Comparison of ENCODE assay signal across 11 mouse cellular contexts in genomic region chr1:193125835-193126234, GRCm38 (mm10). TPM values are rescaled to one million over a fixed set of nuclear protein-coding genes. Genes with fewer than 3 reads are reported as not detected.
DNase-seq lines count a peak whose midpoint lies in the region; ATAC-seq and TF ChIP-seq lines count a peak whose summit lies in the region.
"Had no signal": no experiment of that assay in that cellular context is flagged by ENCODE, and none has a peak within 500 bp of the region (broad histone marks: within the 10 kb centered on the region; RNA-seq: fewer than 3 reads in every experiment).

No protein-coding gene starts in this region.

- TF ChIP-seq CTCF in intestine, postnatal 0 days (IDR thresholded peaks at IDR 0.05; ENCODE audit: low read depth) = peak; percentile 43
- TF ChIP-seq CTCF in liver, postnatal 0 days (IDR thresholded peaks at IDR 0.05; ENCODE audit: low read depth) = peak; percentile 33; the same call in 1 of the 2 replicates

- no peak overlapping the region for H3K9ac ChIP-seq in intestine, postnatal 0 days (ENCODE audit: low read depth, low read length)
- H3K9ac ChIP-seq in intestine, embryonic 15.5 days = no peak overlapping the region
- H3K9ac ChIP-seq in midbrain, embryonic 14.5 days (replicated peaks; ENCODE audit: low read length) = no peak overlapping the region
- no peak overlapping the region for H3K9ac ChIP-seq in midbrain, embryonic 13.5 days (replicated peaks)
- H3K9ac ChIP-seq in liver, postnatal 0 days (replicated peaks) = no peak overlapping the region

- 73% methylated on average over 4 of the region's 4 CpGs for WGBS in intestine, postnatal 0 days
- WGBS in intestine, embryonic 15.5 days = 71% methylated on average over 4 of the region's 4 CpGs
- 77% methylated on average over 4 of the region's 4 CpGs for WGBS in midbrain, embryonic 14.5 days
- 84% methylated on average over 4 of the region's 4 CpGs for WGBS in midbrain, embryonic 13.5 days
- WGBS in liver, postnatal 0 days (ENCODE audit: insufficient replicate concordance) = 74% methylated on average over 4 of the region's 4 CpGs

- H3K36me3 ChIP-seq in intestine, postnatal 0 days (ENCODE audit: control insufficient read depth, insufficient read depth) = peaks cover 55% of the 10 kb centered on the region
- peaks cover 30% of the 10 kb centered on the region for H3K36me3 ChIP-seq in intestine, embryonic 15.5 days
- peaks cover 60% of the 10 kb centered on the region for H3K36me3 ChIP-seq in midbrain, embryonic 14.5 days (ENCODE audit: control insufficient read depth, insufficient read depth, low read length)
- peaks cover 60% of the 10 kb centered on the region for H3K36me3 ChIP-seq in midbrain, embryonic 13.5 days
- peaks cover 45% of the 10 kb centered on the region for H3K36me3 ChIP-seq in liver, postnatal 0 days (replicated peaks; ENCODE audit: insufficient read depth, low read length)

- no peak for ATAC-seq in intestine, postnatal 0 days
- ATAC-seq in intestine, embryonic 15.5 days = no peak
- ATAC-seq in midbrain, embryonic 14.5 days (ENCODE audit: low FRiP score, low TSS enrichment) = no peak
- no peak for ATAC-seq in midbrain, embryonic 13.5 days
- no peak for ATAC-seq in liver, postnatal 0 days
- no peak for ATAC-seq in granulocyte monocyte progenitor cell, adult 5-6 weeks (replicated peaks; ENCODE audit: poor library complexity, severe bottlenecking)

- TF ChIP-seq EP300 in liver, postnatal 0 days (IDR thresholded peaks at IDR 0.05; ENCODE audit: low read depth) = no peak

- peak; percentile 65 for DNase-seq in midbrain, embryonic 14.5 days
- peak; percentile 47 for DNase-seq in MN1 (ENCODE audit: low spot score)
- DNase-seq in liver, postnatal 0 days = no peak
- DNase-seq in spleen, postnatal 10 days (ENCODE audit: low spot score in 2 of 2) = no peak
- DNase-seq: adrenal gland, adult 8-10 months; heart, postnatal 36 days had no signal

- no peaks in the 10 kb centered on the region for H3K4me1 ChIP-seq in intestine, postnatal 0 days (replicated peaks; ENCODE audit: control insufficient read depth, insufficient read depth, low read length)
- H3K4me1 ChIP-seq in intestine, embryonic 15.5 days (replicated peaks) = peaks cover 8% of the 10 kb centered on the region; the same call in 1 of the 2 replicates
- H3K4me1 ChIP-seq in midbrain, embryonic 14.5 days (ENCODE audit: control insufficient read depth, insufficient read depth, low read length) = peaks cover 10% of the 10 kb centered on the region
- H3K4me1 ChIP-seq in midbrain, embryonic 13.5 days (replicated peaks) = peaks cover 15% of the 10 kb centered on the region
- 0 out of 2 replicates have a peak, but pooled peaks cover 7% of the 10 kb centered on the region for H3K4me1 ChIP-seq in liver, postnatal 0 days (ENCODE audit: insufficient read depth)

- no peak overlapping the region for H3K27ac ChIP-seq in intestine, postnatal 0 days (ENCODE audit: low read depth, low read length)
- H3K27ac ChIP-seq in intestine, embryonic 15.5 days = no peak overlapping the region
- no peak overlapping the region for H3K27ac ChIP-seq in midbrain, embryonic 14.5 days (replicated peaks; ENCODE audit: low read depth, low read length)
- H3K27ac ChIP-seq in midbrain, embryonic 13.5 days = no peak overlapping the region
- no peak overlapping the region for H3K27ac ChIP-seq in liver, postnatal 0 days (ENCODE audit: low read depth)

- no peak overlapping the region for H3K4me3 ChIP-seq in intestine, postnatal 0 days (ENCODE audit: low read depth, low read length)
- no peak overlapping the region for H3K4me3 ChIP-seq in intestine, embryonic 15.5 days (replicated peaks)
- no peak overlapping the region for H3K4me3 ChIP-seq in midbrain, embryonic 14.5 days (replicated peaks; ENCODE audit: low read depth, low read length)
- no peak overlapping the region for H3K4me3 ChIP-seq in midbrain, embryonic 13.5 days (replicated peaks)
- H3K4me3 ChIP-seq in liver, postnatal 0 days (ENCODE audit: low read depth, low read length) = no peak overlapping the region
- H3K4me3 ChIP-seq: megakaryocyte, embryonic 14.5 days had no signal

- no peaks in the 10 kb centered on the region for H3K27me3 ChIP-seq in intestine, postnatal 0 days (replicated peaks; ENCODE audit: control insufficient read depth, insufficient read depth, low read length)
- no peaks in the 10 kb centered on the region for H3K27me3 ChIP-seq in intestine, embryonic 15.5 days (replicated peaks)
- H3K27me3 ChIP-seq in midbrain, embryonic 14.5 days (ENCODE audit: control insufficient read depth, insufficient read depth, low read length) = no peaks in the 10 kb centered on the region
- no peaks in the 10 kb centered on the region for H3K27me3 ChIP-seq in midbrain, embryonic 13.5 days
- H3K27me3 ChIP-seq in liver, postnatal 0 days (ENCODE audit: insufficient read depth, low read length) = no peaks in the 10 kb centered on the region
- H3K27me3 ChIP-seq: megakaryocyte, embryonic 14.5 days had no signal

- no peak overlapping the region for H3K4me2 ChIP-seq in intestine, postnatal 0 days (replicated peaks; ENCODE audit: low read depth)
- H3K4me2 ChIP-seq in intestine, embryonic 15.5 days (replicated peaks) = no peak overlapping the region
- H3K4me2 ChIP-seq in midbrain, embryonic 14.5 days (ENCODE audit: low read length) = no peak overlapping the region
- no peak overlapping the region for H3K4me2 ChIP-seq in midbrain, embryonic 13.5 days (replicated peaks)
- no peak overlapping the region for H3K4me2 ChIP-seq in liver, postnatal 0 days (ENCODE audit: low read depth, low read length)

- no peaks in the 10 kb centered on the region for H3K9me3 ChIP-seq in intestine, postnatal 0 days (ENCODE audit: control insufficient read depth)
- H3K9me3 ChIP-seq in intestine, embryonic 15.5 days = no peaks in the 10 kb centered on the region
- H3K9me3 ChIP-seq in midbrain, embryonic 14.5 days (ENCODE audit: control insufficient read depth, low read length) = no peaks in the 10 kb centered on the region
- H3K9me3 ChIP-seq in midbrain, embryonic 13.5 days = no peaks in the 10 kb centered on the region
- H3K9me3 ChIP-seq in liver, postnatal 0 days (ENCODE audit: low read length) = no peaks in the 10 kb centered on the region
- H3K9me3 ChIP-seq: megakaryocyte, embryonic 14.5 days had no signal

RNA-seq across cellular contexts. Expression of gene Diexf, which starts 4.2 kb away (rescaled TPM):
- polyA plus RNA-seq in intestine, postnatal 0 days (2015; fragmentation: Nextera tagmentation; extraction: Ambion mirVana) = 1.7 and 1.8 TPM in 2 replicates
- 7.5 and 9.7 TPM in 2 replicates for polyA plus RNA-seq in intestine, embryonic 15.5 days (2015; fragmentation: Nextera tagmentation; extraction: Ambion mirVana)
- 7.5 and 10.0 TPM in 2 replicates for polyA plus RNA-seq in midbrain, embryonic 14.5 days (2014; fragmentation: Nextera tagmentation; extraction: Ambion mirVana)
- polyA plus RNA-seq in midbrain, embryonic 13.5 days (2015; fragmentation: Nextera tagmentation; extraction: Ambion mirVana) = 8.7 and 10.2 TPM in 2 replicates
- polyA plus RNA-seq in liver, postnatal 0 days (2015; fragmentation: Nextera tagmentation; extraction: Ambion mirVana) = 1.5 and 1.9 TPM in 2 replicates
- 26.3 and 40.3 TPM in 2 replicates for total RNA-seq in granulocyte monocyte progenitor cell, adult 5-6 weeks (2014; fragmentation: Nextera tagmentation)
- total RNA-seq in granulocyte monocyte progenitor cell, adult 5-6 weeks (2017) = 21.9 and 26.1 TPM in 2 replicates

RNA-seq across cellular contexts. Expression of gene Irf6, which starts 27.1 kb away (rescaled TPM):
- polyA plus RNA-seq in intestine, postnatal 0 days (2015; fragmentation: Nextera tagmentation; extraction: Ambion mirVana) = 47.8 and 48.3 TPM in 2 replicates
- polyA plus RNA-seq in intestine, embryonic 15.5 days (2015; fragmentation: Nextera tagmentation; extraction: Ambion mirVana) = 77.3 and 81.9 TPM in 2 replicates
- polyA plus RNA-seq in midbrain, embryonic 14.5 days (2014; fragmentation: Nextera tagmentation; extraction: Ambion mirVana) = 0.53 and 0.92 TPM in 2 replicates
- polyA plus RNA-seq in midbrain, embryonic 13.5 days (2015; fragmentation: Nextera tagmentation; extraction: Ambion mirVana) = 0.62 and 0.74 TPM in 2 replicates
- 6.5 and 9.7 TPM in 2 replicates for polyA plus RNA-seq in liver, postnatal 0 days (2015; fragmentation: Nextera tagmentation; extraction: Ambion mirVana)
- not detected in 2 replicates for total RNA-seq in granulocyte monocyte progenitor cell, adult 5-6 weeks (2014; fragmentation: Nextera tagmentation)
- 0.22 TPM in 1 of 2 replicates, not detected in the other for total RNA-seq in granulocyte monocyte progenitor cell, adult 5-6 weeks (2017)

RNA-seq across cellular contexts. Expression of gene A130010J15Rik, which starts 42.0 kb away (rescaled TPM):
- polyA plus RNA-seq in intestine, postnatal 0 days (2015; fragmentation: Nextera tagmentation; extraction: Ambion mirVana) = 7.2 and 8.0 TPM in 2 replicates
- polyA plus RNA-seq in intestine, embryonic 15.5 days (2015; fragmentation: Nextera tagmentation; extraction: Ambion mirVana) = 14.1 and 14.3 TPM in 2 replicates
- 10.4 and 15.4 TPM in 2 replicates for polyA plus RNA-seq in midbrain, embryonic 14.5 days (2014; fragmentation: Nextera tagmentation; extraction: Ambion mirVana)
- 14.2 and 15.4 TPM in 2 replicates for polyA plus RNA-seq in midbrain, embryonic 13.5 days (2015; fragmentation: Nextera tagmentation; extraction: Ambion mirVana)
- polyA plus RNA-seq in liver, postnatal 0 days (2015; fragmentation: Nextera tagmentation; extraction: Ambion mirVana) = 4.8 and 6.2 TPM in 2 replicates
- total RNA-seq in granulocyte monocyte progenitor cell, adult 5-6 weeks (2014; fragmentation: Nextera tagmentation) = 6.2 and 6.7 TPM in 2 replicates
- total RNA-seq in granulocyte monocyte progenitor cell, adult 5-6 weeks (2017) = 7.0 and 13.9 TPM in 2 replicates

Comparison
In these comparisons a context has a peak if more than half of its experiments do, and no peak if none do; other contexts are left out.
1. DNase-seq: peak in midbrain, embryonic 14.5 days (single experiment) and MN1 (single experiment); none in liver, postnatal 0 days (single experiment) and spleen, postnatal 10 days (0 of 2).